14 mouse cellular contexts compared by ENCODE assay signal in the genomic region with DNA sequence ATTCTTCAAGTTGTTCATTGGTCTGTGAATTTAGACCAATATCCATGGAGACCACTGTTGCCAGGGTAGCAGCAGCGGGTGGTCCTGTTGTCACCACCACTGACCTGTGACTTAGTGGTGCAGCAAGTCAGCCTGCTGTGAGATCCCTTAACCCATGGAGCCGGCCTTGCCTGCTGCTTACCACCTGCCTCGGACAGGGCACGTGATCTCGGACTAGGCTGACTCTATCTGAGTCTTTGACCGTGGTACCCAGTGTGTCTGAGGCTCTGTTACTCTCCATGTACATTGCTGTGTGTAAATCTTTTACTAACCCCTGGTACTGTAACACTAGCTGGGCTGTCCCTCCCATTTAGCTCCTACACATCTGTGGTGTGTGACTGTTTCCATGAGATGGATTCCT.
"Had no signal": no experiment of that assay in that cellular context is flagged by ENCODE, and none has a peak within 500 bp of the region (broad histone marks: within the 10 kb centered on the region; RNA-seq: fewer than 3 reads in every experiment).

No protein-coding gene starts in this region.

- H3K4me2 ChIP-seq: limb, embryonic 12.5 days had no signal

- H3K9ac ChIP-seq: limb, embryonic 12.5 days; liver, embryonic 14.5 days had no signal

- H3K27me3 ChIP-seq: limb, embryonic 12.5 days had no signal

- DNase-seq: kidney, postnatal 14 days; liver; lung, adult 2 months; lung, postnatal 36 days; midbrain, embryonic 14.5 days; retina, postnatal 1 day; right cerebral cortex, postnatal 4 days; spleen, adult 18-20 months; thymus, adult 18-20 months; thymus, postnatal 14 days had no signal

- ATAC-seq: inflammation-experienced regulatory T-cells, adult 6 months; lung, postnatal 0 days had no signal

- H3K9me3 ChIP-seq: limb, embryonic 12.5 days had no signal

- H3K4me3 ChIP-seq: limb, embryonic 12.5 days had no signal

- H3K27ac ChIP-seq: limb, embryonic 12.5 days; liver, embryonic 14.5 days had no signal
